8 mouse cellular contexts compared by ENCODE assay signal in genomic region chr11:62456483-62457172, GRCm38 (mm10). TPM values are rescaled to one million over a fixed set of nuclear protein-coding genes. Genes with fewer than 3 reads are reported as not detected.
DNase-seq lines count a peak whose midpoint lies in the region; TF ChIP-seq lines count a peak whose summit lies in the region.

No protein-coding gene starts in this region.

- TF ChIP-seq CTCF in bone marrow macrophage, adult 2 months (IDR thresholded peaks at IDR 0.05; ENCODE audit: low read depth, low read length) = no peak

- peaks cover 12% of the 10 kb centered on the region for H3K4me1 ChIP-seq in bone marrow macrophage, adult 2 months (ENCODE audit: control insufficient read depth, insufficient read depth, low read length)
- H3K4me1 ChIP-seq in erythroblast, embryonic 14.5 days (ENCODE audit: control insufficient read depth) = peaks cover 46% of the 10 kb centered on the region

- peaks cover 13% of the 10 kb centered on the region for H3K36me3 ChIP-seq in erythroblast, embryonic 14.5 days (ENCODE audit: control insufficient read depth)
- H3K36me3 ChIP-seq in macrophage (ENCODE audit: inconsistent target) = no peaks in the 10 kb centered on the region

- H3K4me3 ChIP-seq in bone marrow macrophage, adult 2 months (ENCODE audit: insufficient read depth, low read length) = peak overlapping the region; percentile 99
- H3K4me3 ChIP-seq in erythroblast, embryonic 14.5 days (replicated peaks) = peak overlapping the region; percentile 73
- peak overlapping the region; percentile 62 for H3K4me3 ChIP-seq in macrophage (ENCODE audit: inconsistent target)

- H3K9me3 ChIP-seq in erythroblast, embryonic 14.5 days (ENCODE audit: control insufficient read depth, low read length) = no peaks in the 10 kb centered on the region

- H3K79me2 ChIP-seq in macrophage (ENCODE audit: inconsistent target) = peaks cover 75% of the 10 kb centered on the region

- no peaks in the 10 kb centered on the region for H3K27me3 ChIP-seq in erythroblast, embryonic 14.5 days (ENCODE audit: control insufficient read depth)

- 3% methylated on average over 31 of the region's 42 CpGs for WGBS in macrophage (ENCODE audit: missing documents)

- intact Hi-C loops in heart, postnatal 25 days (cut with DNase I) = loop anchor here (2.0 to 5.0 kb wide), 3 partner anchors 38 to 96 kb away; partner anchors contain the start of genes Cenpv and Ubb

- TF ChIP-seq POLR2A in bone marrow macrophage, adult 2 months (IDR thresholded peaks at IDR 0.05; ENCODE audit: borderline replicate concordance, low read depth, low read length) = no peak

- DNase-seq in cerebellum, adult 11-12 months = peak; percentile 49
- no peak for DNase-seq in cerebellum, postnatal 25 days
- peak; percentile 3 for DNase-seq in heart, postnatal 25 days (ENCODE audit: low spot score)
- DNase-seq in left cerebral cortex, adult 8-10 months (ENCODE audit: low spot score in 2 of 2) = peak; percentile 14 to 31
- peak; percentile 25 for DNase-seq in right cerebral cortex, adult 18-20 months

- peak overlapping the region; percentile 74 for H3K27ac ChIP-seq in bone marrow macrophage, adult 2 months (ENCODE audit: insufficient read depth, low read depth, low read length)
- peak overlapping the region; percentile 46 for H3K27ac ChIP-seq in macrophage

RNA-seq across cellular contexts. Expression of gene Pigl, which starts 1.6 kb away (rescaled TPM):
- polyA plus RNA-seq in bone marrow macrophage, adult 2 months (2012; ENCODE audit: insufficient read depth, insufficient read length, missing spikeins) = 3.4 and 3.6 TPM in 2 replicates
- polyA plus RNA-seq in erythroblast, embryonic 14.5 days (2012) = 0.11 and 0.21 TPM in 2 replicates
- total RNA-seq in heart, postnatal 25 days (2021) = 1 to 10 TPM; 2.8 to 3.3 TPM
- 1 to 10 TPM; 4.7 to 6.6 (median 5.9) TPM for total RNA-seq in left cerebral cortex, adult 8-10 months (2022)
- 1 to 10 TPM in 23 of 26 experiments, under 1 TPM in 3; 0.53 to 8.4 (median 4.3) TPM for total RNA-seq in macrophage (2018; cell fraction: chromatin; rRNA removed)
- 1 to 10 TPM; 2.6 to 7.1 (median 4.9) TPM for total RNA-seq in macrophage (2018; cell fraction: cytosol; rRNA removed)
- total RNA-seq in macrophage (2018; cell fraction: nucleus; rRNA removed) = 10 to 100 TPM in 1 of 26 experiments, 1 to 10 TPM in 25; 1.1 to 10.6 (median 5.7) TPM
- 2.9 to 5.2 TPM (median 5.0 TPM) in 3 replicates for polyA plus RNA-seq in macrophage (2018)

RNA-seq across cellular contexts. Expression of gene Ncor1, which starts 1.7 kb away (rescaled TPM):
- 150 and 164 TPM in 2 replicates for polyA plus RNA-seq in bone marrow macrophage, adult 2 months (2012; ENCODE audit: insufficient read depth, insufficient read length, missing spikeins)
- polyA plus RNA-seq in erythroblast, embryonic 14.5 days (2012) = 8.1 and 11.7 TPM in 2 replicates
- 100 to 1,000 TPM; 126 TPM for total RNA-seq in heart, postnatal 25 days (2021)
- 100 to 1,000 TPM; 238 to 310 (median 267) TPM for total RNA-seq in left cerebral cortex, adult 8-10 months (2022)
- 100 to 1,000 TPM; 208 to 751 (median 645) TPM for total RNA-seq in macrophage (2018; cell fraction: chromatin; rRNA removed)
- 100 to 1,000 TPM; 122 to 216 (median 168) TPM for total RNA-seq in macrophage (2018; cell fraction: cytosol; rRNA removed)
- total RNA-seq in macrophage (2018; cell fraction: nucleus; rRNA removed) = 100 to 1,000 TPM; 151 to 495 (median 323) TPM
- 110 to 316 TPM (median 118 TPM) in 3 replicates for polyA plus RNA-seq in macrophage (2018)

Comparison
In these comparisons a context has a peak if more than half of its experiments do, and no peak if none do; other contexts are left out.
1. DNase-seq: peak in cerebellum, adult 11-12 months (single experiment), heart, postnatal 25 days (single experiment), left cerebral cortex, adult 8-10 months (2 of 2) and right cerebral cortex, adult 18-20 months (single experiment); none in cerebellum, postnatal 25 days (0 of 2).
2. Peak in every context shown above with its lines, with median percentiles within 50 percentile points of each other: H3K4me3 ChIP-seq.